Mouse (Mus musculus) ES-E14 (cell line): Measurements from ENCODE around the gene Trpm2.

Source experiments
- CHD2 ChIP-seq: IDR thresholded peaks from 2 replicates; pipeline ENCODE4 v1.6.1; 2014; ENCODE audit warnings: mild to moderate bottlenecking, low read depth, low read length, inconsistent platforms
- HCFC1 ChIP-seq: IDR thresholded peaks from 2 replicates; pipeline ENCODE4 v1.6.1; 2012; ENCODE audit warnings: low read length, inconsistent platforms, borderline replicate concordance; ENCODE audit not compliant: insufficient read depth
- MAFK ChIP-seq: IDR thresholded peaks from 2 replicates; pipeline ENCODE4 v1.6.1; 2014; ENCODE audit warnings: mild to moderate bottlenecking, low read depth, low read length, inconsistent platforms; ENCODE audit not compliant: insufficient read depth
- ZC3H11A ChIP-seq: IDR thresholded peaks from 2 replicates; pipeline ENCODE4 v1.6.1; 2012; ENCODE audit warnings: low read depth, mild to moderate bottlenecking, inconsistent platforms, low read length, borderline replicate concordance
- ZNF384 ChIP-seq: IDR thresholded peaks from 2 replicates; pipeline ENCODE4 v1.6.1; 2012; ENCODE audit warnings: low read depth, low read length, inconsistent platforms

- TF ChIP-seq HCFC1 = no peak
- no peak for TF ChIP-seq ZNF384
- no peak for TF ChIP-seq CHD2
- no peak for TF ChIP-seq MAFK
- TF ChIP-seq ZC3H11A = no peak
These were observed 49.4 kb downstream of the Trpm2 start for GRCm38 (mm10) chr10:77921009-77921408.
